Mouse (Mus musculus) heart, postnatal 0 days (tissue): ENCODE data around the gene Olfr12.
A peak's percentile ranks its signal among the peaks of the same experiment; 100 is the strongest.

ENCODE experiments used
- CTCF ChIP-seq: IDR thresholded peaks from 2 replicates; pipeline ENCODE4 v1.5.1; 2016; ENCODE audit warnings: antibody characterized with exemption, control low read depth, low read depth
- EP300 ChIP-seq: IDR thresholded peaks from 2 replicates; pipeline ENCODE4 v1.6.1; 2016; ENCODE audit warnings: antibody characterized with exemption, low read depth

GRCm38 (mm10) chr1:92647752-92648151, 30.2 kb downstream of the Olfr12 start:
- TF ChIP-seq CTCF (peak; percentile 81), EP300 (no peak)
